Mouse (Mus musculus): ENCODE data around the gene Slc8a2.

GRCm38 (mm10) chr7:16132926-16133325, 3.3 kb downstream of the Slc8a2 start:
- no peak for TF ChIP-seq MYOG (IDR thresholded peaks at IDR 0.05; ENCODE audit: control insufficient read depth in 1 of 3, insufficient read depth in 1 of 3, insufficient read length in 2 of 3, low read depth in 2 of 3)
- no peak for TF ChIP-seq E2F4 (IDR thresholded peaks at IDR 0.05; ENCODE audit: insufficient read depth)
- TF ChIP-seq POLR2A (IDR thresholded peaks at IDR 0.05; ENCODE audit: insufficient read length, low read depth), result no peak

Measured in myocyte (in vitro differentiated cells).